ENCODE assay signal across 25 mouse cellular contexts in genomic region chr6:95997741-95998140, GRCm38 (mm10).
"Had no signal": no experiment of that assay in that cellular context is flagged by ENCODE, and none has a peak within 500 bp of the region (broad histone marks: within the 10 kb centered on the region; RNA-seq: fewer than 3 reads in every experiment).

No protein-coding gene starts in this region.

- H3K36me3 ChIP-seq: heart, embryonic 13.5 days; heart, embryonic 15.5 days; hindbrain, embryonic 13.5 days; hindbrain, embryonic 15.5 days; kidney, embryonic 15.5 days; limb, embryonic 13.5 days; limb, embryonic 15.5 days had no signal

- H3K4me2 ChIP-seq: heart, embryonic 11.5 days; heart, embryonic 13.5 days; heart, embryonic 15.5 days; hindbrain, embryonic 13.5 days; hindbrain, embryonic 15.5 days; kidney, embryonic 15.5 days; limb, embryonic 13.5 days; limb, embryonic 15.5 days had no signal

- ATAC-seq: hindbrain, postnatal 0 days; intestine, embryonic 16.5 days had no signal

- H3K4me1 ChIP-seq: heart, embryonic 13.5 days; heart, embryonic 15.5 days; kidney, embryonic 15.5 days; limb, embryonic 13.5 days; limb, embryonic 15.5 days had no signal

- H3K4me3 ChIP-seq: gastrocnemius, adult 2 months; heart, embryonic 13.5 days; heart, embryonic 15.5 days; hindbrain, embryonic 13.5 days; hindbrain, embryonic 15.5 days; kidney, embryonic 15.5 days; limb, embryonic 13.5 days; limb, embryonic 15.5 days had no signal

- H3K27ac ChIP-seq: gastrocnemius, adult 2 months; heart, embryonic 13.5 days; heart, embryonic 15.5 days; hindbrain, embryonic 13.5 days; hindbrain, embryonic 15.5 days; hindbrain, postnatal 0 days; kidney, embryonic 15.5 days; kidney, postnatal 0 days; limb, embryonic 13.5 days; limb, embryonic 15.5 days had no signal

- H3K9me3 ChIP-seq: heart, embryonic 13.5 days; heart, embryonic 15.5 days; hindbrain, embryonic 13.5 days; hindbrain, embryonic 15.5 days; kidney, embryonic 15.5 days; limb, embryonic 13.5 days; limb, embryonic 15.5 days had no signal

- H3K9ac ChIP-seq: heart, embryonic 13.5 days; heart, embryonic 15.5 days; hindbrain, embryonic 13.5 days; hindbrain, embryonic 15.5 days; kidney, embryonic 15.5 days; limb, embryonic 13.5 days; limb, embryonic 15.5 days had no signal

- H3K27me3 ChIP-seq: heart, embryonic 13.5 days; heart, embryonic 15.5 days; hindbrain, embryonic 13.5 days; hindbrain, embryonic 15.5 days; kidney, embryonic 15.5 days; limb, embryonic 13.5 days; limb, embryonic 15.5 days had no signal

- DNase-seq: gastrocnemius, adult 2 months; gastrocnemius, postnatal 10 days; gastrocnemius, postnatal 25 days; heart, adult 18-20 months; heart, postnatal 14 days; heart, postnatal 36 days; kidney, adult 11 months; kidney, adult 2 months; kidney, adult 9 months; kidney, postnatal 14 days; kidney, postnatal 36 days; layer of hippocampus, adult 9-11 months; layer of hippocampus, postnatal 36 days; left cerebral cortex, postnatal 4 days had no signal
